Mouse (Mus musculus) urinary bladder, postnatal 4 days (tissue): ENCODE data around the gene Serpinb6d.

ENCODE experiments used
- DNase-seq, 2 experiments: peaks; one replicate each; pipeline ENCODE4 v3.0.0; 2021 to 2022; ENCODE audit warnings: low spot score in 2 of 2

Gene Serpinb6d

DNA sequence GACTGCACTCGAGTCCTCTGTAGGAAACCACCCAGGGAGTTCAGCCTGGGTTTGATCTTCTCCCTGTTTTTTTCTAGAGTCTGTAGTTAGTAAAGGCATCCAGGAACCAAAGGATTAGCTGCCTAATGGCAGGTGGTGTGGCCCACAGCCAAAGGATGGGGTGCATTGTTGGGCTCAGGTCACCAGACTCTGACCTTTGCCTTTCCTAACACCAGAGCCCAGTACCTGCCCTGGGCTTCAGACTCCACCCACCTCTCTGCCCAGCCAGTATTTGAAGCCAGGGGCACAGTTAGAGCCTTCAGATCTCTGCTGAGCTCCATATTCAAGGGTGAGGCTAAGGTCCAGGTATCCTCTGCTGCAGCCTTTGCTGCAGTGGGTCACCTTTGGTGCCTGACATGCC is at the start of gene Serpinb6d:
Gene Serpinb6d, plus strand, starts transcription at position 301 of the 400 bp plus-strand sequence.
- no peak for DNase-seq

DNA sequence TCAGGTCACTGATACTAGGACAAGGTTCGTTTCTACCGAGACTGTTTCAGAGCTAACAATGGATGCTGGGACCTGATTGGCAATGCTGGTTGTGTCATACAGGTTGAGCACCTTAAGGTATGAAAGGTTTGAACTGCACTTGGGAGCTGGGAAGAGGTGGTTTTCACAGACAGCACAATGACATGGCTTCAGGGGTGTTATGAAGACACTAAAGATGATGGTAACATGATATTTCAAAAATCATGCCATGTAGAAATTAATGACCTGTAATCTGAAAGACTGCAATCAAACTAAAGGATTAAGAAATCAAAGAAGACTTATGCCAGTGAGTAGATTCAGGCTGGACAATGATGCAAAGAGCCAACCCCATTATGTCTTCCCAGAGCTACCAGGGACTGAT is 38.3 kb upstream of the Serpinb6d start:
- DNase-seq, result no peak

DNA sequence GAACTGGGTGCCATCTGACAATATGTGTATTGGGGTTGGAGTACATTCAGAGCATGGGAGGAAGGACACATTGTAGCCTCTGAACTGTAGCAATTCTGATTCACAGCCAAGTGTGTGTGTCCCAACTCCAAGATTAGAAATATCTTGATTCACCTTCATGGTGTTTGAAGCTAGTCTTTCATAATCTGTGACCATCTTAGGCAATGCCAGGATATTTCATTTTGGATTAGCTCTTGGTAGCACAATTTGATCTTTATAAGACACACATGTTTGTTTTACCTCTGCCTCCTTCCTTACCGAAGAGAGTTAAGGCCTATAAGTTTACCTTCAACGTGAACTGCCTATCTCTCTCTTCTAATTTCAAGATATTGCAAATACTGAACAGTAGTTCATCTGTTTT is 18.7 kb upstream of the Serpinb6d start:
- DNase-seq, result no peak

DNA sequence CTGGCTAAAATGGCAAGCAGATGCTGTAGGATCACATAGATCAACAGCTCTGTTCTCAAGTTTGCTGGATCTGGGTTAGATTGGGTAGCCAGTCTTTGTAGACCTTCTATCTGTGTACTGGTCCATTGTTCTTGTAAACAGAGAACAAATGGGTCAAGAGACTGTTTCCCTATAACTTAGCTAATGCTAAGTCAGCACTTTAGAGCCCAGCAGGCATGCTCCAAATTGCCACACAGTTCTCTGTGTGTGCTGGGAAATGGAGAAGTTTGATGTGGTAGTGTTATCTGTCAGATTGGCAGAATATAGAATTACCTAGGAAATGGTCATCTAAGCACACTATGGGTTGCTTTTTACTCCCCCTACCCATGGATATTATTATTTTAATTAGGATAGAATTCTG is 1.3 kb downstream of the Serpinb6d start:
- DNase-seq, result no peak

DNA sequence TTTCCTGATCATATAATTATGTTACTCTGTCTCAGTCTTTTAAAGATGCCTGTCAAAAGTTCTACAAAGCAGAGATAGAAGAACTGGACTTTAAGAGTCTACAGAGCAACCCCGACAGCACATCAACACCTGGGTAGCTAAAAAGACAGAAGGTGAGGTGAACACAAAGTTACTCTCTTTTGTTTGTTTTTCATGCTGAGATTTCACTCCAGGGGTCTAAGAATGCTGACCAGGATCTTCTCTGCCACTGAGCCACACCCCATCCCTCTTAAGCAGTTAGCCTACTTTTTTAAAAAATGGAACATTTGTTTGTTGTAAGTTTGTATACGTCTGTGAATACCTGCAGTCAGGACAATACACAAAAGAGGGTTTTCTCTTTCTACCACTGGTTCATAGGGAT is 59.1 kb downstream of the Serpinb6d start:
- DNase-seq, result no peak
